Mouse (Mus musculus): ENCODE results near the gene Slc24a3. TPM values are rescaled to one million over a fixed set of nuclear protein-coding genes. Genes with fewer than 3 reads are reported as not detected.

Gene Slc24a3
- total RNA-seq (2021), result 1 to 10 TPM; 1.4 to 1.9 TPM
- long read RNA-seq, experiment 1, result 0 reads
- long read RNA-seq, experiment 2, result 0 reads

DNA sequence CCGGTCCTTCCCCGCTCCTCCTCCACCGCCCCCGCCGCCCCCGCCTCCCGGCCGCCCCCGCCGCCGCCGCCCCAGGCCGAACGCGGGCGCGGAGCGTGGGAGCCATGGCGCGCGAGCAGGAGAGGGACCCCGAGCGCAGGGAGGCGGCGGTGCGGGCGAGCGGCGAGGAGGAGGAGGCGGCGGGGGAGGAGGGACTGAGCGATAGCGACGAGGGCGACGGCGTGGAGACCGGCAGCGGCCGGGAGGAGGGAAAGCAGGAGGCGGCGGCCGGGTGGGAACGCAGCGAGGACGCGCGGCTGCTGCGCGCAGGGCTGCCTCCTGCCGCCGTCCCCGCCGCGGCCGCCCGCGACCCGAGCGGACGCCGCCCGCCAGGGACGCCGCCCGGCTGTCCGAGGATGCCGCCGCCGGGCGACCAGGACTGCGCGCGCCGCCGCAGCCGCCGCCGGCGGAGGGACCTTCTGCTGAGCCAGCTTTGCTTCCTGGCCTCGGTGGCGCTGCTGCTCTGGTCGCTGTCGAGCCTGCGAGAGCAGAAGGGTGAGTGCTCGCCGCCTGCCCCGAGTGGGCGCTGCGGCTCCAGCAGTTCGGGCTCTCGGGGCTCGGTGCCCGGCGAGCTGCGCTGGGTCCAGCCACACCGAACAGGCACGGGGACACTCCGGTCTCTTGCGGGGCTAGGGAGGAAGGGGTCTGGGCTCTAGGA, at the start of gene Slc24a3:
Gene Slc24a3 (plus strand): TSS at position 91 of the 697 bp plus-strand sequence.
- intact Hi-C loops (cut with DNase I), result no loop called here
- DNase-seq, result peak; percentile 71 to 75

DNA sequence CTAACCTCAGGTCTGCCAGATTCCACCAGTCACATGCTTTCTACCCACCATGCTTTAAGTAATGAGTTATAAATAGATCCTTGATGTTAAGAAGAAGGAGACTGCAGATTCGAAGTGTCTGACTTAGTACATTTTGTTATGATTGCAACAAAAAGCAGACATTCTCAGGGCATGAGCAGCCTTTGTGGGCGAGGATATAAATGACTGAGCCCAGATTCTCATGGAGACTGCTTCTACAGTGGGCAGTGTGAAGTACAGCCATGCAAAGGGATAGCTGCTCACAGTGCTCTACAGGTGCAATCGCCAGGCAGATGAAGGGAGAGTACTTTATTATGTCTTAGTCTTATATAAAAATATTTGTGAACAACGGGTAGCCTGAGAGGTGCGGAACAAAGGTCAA, 49.8 kb upstream of the Slc24a3 start:
- no peak for DNase-seq
- intact Hi-C loops (cut with DNase I), result no loop called here

DNA sequence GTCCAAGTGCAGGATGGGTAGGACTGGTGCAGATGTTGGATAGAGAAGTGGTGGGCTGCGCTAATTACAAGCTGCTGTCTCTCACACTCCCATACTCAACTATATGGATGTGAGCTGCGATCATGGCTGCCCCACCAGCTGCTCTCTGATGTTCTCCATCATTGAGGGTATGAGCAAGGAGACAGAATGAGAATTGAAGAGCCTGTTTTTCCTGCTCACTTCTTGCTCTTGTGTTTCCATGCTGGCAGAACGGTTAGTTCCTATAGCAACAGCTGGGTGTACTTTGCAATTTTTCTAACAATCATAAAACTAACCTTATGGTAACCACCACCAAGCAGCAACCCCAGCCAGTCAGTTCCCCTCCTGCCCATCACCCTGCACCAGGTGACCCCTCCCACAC, 39.8 kb upstream of the Slc24a3 start:
- no peak for DNase-seq
- intact Hi-C loops (cut with DNase I), result no loop called here

DNA sequence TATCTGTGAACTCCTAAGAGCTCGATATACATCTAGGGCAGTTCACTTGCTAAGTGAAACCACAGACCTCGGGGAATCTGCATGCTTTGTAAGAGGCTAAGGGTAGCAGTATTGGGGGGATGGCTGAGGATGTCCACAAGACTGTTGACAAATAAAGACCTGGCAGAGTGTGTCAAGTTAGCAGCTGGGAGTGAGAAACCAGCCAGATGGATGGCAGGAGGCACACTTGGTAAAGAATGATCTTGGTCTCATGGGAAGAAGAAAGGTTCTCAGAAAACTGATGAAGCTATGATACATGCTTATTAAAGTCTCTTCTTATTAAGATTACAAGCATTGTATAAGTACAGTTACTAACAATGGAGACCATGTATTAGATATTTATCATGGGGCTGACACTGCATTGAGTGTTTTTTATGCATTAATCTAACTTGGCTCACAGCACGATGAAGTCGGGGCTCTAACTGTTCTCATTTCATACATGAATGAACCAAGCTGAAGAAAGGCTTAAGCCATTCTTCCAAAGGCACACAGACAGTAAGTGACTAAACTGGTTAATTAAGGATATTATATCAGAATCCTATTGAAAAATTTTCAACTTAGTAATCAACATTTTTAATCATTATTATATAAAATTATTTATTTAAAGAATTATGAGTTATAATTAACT, 30.8 kb upstream of the Slc24a3 start:
- no peak for DNase-seq
- intact Hi-C loops (cut with DNase I), result no loop called here

DNA sequence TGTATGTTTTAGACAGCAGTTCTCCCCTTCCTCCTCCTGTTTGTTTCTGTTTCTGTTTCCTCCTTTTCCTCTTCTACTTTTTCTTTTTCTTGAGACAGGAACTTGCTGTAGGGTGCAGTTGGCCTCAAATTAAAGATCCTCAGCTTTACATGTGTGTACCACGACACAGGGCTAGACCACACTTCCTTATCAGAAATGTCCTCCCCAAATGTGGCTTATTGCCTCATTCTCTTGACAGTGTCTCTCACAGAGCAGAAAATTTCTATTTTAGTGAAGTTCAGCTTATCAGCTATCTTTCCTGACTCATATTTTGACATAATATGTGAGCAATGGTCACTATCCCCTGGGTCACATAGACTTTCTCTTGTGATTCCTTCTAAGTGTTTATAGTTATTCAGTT, 17.1 kb upstream of the Slc24a3 start:
- intact Hi-C loops (cut with DNase I), result no loop called here
- DNase-seq, result no peak

DNA sequence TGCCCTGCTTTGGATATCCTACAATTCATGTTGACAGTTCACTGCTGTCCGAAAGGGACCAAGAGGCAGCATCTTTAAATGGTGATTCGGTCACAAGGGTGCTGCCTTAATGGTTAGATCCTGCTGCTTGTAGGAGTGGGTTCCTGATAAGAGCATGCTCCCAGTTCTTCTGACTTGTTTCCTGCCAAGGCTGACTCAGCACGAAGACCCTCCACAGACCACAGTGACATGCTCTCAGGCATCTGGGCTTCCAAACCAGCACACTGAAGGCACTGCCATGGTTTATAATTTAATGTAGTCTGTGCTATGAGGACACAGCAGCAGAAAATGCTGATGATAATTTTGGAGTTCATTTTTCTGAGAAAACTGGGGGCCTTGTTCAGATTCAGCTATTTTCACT, 16.7 kb upstream of the Slc24a3 start:
- intact Hi-C loops (cut with DNase I), result no loop called here
- no peak for DNase-seq

DNA sequence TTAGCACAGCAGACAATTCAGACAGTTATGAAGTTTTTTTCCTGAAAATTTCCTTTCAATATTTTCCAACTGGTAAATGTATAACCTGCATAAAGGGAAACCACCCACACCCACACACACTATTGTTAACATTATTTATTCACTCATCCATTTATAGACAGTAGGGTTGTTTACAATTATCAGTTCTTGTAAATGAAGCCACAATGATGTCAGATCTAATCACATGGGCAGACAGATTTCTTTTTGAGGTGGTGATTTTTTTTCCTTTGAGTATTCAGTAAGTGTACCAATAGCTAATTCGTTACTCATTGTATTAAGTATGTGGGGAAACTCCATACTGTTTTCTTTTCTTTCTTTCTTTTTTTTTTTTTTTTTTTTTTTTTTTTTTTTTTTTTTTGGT, 15.3 kb upstream of the Slc24a3 start:
- DNase-seq, result no peak
- intact Hi-C loops (cut with DNase I), result no loop called here

DNA sequence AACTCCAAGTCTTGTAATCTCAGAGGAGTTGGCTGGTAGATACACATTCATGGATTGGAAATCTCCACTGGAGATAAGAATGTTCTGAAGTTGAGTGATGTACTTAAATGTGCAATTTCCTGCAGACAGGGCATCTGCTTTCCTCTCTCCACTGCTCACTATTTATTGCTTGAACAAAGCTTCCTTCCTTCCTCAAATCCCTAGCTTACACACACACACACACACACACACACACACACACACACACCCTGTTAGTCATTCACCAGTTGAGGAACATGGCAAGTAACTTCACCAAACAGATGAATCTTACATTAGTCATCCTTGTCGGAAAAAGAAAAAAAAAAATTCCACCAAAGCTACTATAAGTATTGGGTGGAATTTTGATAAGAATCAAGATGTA, 8.6 kb upstream of the Slc24a3 start:
- no peak for DNase-seq
- intact Hi-C loops (cut with DNase I), result no loop called here

DNA sequence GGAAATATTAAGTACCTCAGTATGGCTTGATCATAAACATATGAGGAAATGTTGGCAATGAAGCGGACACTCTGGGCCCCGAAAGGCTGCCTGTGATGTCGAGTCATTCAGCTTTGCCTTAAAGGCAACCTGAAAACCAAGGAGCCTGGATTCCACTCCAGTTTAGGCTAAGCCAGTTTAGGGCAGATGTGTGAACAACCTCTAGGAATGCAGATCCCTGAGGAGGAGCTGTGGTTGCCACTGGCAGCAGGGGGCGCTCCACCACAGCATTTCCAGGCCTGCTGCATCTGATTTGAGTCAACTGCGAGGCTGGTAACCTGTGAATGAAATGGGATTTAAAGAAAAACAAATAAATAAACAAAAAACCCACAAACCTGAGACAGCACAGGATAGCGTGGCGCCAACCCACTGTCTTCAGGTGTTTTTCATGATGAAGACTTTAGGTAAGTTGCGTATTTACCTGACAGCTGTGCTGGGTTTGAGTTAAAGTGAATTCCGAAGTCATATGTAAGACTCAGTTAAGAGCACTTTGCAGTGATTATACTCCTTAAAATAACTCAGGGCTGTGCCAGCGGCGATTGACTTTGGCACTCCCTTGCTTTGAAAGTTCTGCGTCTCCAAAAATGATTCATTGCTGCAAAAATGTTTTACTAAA, 6.4 kb upstream of the Slc24a3 start:
- intact Hi-C loops (cut with DNase I), result loop anchor here (2.0 kb wide), 1 partner anchor 130 kb away; no protein-coding TSS in a partner anchor

DNA sequence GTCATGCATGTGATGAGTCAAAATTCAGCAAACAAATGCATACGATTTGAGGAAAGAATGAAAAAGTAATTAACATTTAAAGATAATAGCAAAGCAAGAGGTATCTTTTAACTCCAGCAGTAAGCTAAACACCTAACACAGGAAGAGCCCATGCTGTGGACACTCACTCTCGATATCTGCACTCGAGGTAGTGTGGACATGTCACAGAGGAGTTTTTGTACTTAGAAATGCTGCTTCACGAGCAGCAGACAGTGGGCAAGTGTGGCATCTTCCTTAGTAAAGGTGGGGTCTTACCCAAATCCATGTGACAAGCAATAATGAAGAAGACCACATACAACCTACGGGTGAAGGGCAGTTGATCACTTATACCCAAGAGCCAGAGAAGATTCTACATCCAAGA, 3.5 kb upstream of the Slc24a3 start:
- DNase-seq, result no peak
- intact Hi-C loops (cut with DNase I), result loop anchor here (2.0 kb wide), 1 partner anchor 353 kb away; no protein-coding TSS in a partner anchor

More for the DNA sequence above, 6.4 kb upstream of the Slc24a3 start:
- DNase-seq, result peak; percentile 73 to 77

DNA sequence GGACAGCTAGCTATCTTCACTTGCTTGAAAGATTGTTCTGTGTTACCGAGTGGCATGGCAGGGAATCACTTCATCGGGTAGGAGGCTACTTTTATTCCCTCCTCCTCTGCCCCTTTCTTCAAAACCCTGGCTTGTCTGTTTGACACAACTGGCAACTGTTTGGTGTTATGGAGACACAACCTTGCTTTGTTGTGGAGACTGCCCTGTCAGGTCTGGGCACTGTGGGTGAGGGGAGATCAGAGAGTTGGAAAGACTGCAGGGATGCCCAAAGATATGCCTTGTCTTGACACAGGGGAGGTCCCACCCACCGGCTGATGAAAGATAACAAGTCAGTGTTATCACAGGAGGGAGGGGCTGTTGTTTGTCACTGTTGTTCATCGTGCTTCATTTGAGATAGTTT, 3.0 kb upstream of the Slc24a3 start:
- intact Hi-C loops (cut with DNase I), result loop anchor here (2.0 kb wide), 1 partner anchor 352 kb away; no protein-coding TSS in a partner anchor
- DNase-seq, result no peak

DNA sequence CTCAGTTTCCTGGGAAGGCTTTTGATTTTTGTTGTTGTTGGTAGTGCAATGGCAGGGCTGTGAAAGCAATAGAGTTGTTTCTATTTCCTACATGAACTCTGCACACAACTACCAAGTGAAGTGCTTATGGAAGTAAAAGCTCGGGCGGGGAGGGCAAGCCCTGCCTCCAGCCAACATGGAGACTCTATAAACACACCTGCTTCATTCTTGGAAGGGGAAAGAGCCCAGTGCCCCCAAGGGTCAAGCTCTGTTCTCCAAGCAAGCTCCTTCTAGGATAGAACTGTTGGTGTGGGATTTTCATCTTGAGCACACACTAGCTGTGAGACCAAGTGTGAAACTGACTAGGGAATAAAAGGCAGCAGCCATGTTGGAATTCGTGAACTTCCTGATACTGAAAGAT, 2.5 kb upstream of the Slc24a3 start:
- no peak for DNase-seq
- intact Hi-C loops (cut with DNase I), result loop anchor here (2.0 kb wide), 1 partner anchor 352 kb away; no protein-coding TSS in a partner anchor

DNA sequence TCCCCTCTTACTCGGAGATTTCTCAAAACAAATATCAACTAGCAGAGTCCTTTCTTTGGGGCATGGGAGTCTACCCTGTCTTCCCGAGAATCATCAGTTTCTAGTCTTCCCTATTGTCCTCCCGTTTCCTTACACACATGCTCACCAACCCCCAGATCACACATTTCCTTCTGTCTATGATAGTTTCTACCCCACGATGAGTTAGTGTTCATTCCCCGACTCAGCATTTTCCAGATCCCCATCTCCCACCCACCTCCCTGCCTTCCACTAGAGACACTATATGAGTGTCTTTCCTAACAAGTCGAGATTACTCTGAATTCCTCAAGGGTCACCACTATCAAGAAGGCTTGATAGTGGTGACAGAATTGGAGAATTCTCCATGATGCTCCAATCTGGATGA, 1.7 kb upstream of the Slc24a3 start:
- intact Hi-C loops (cut with DNase I), result loop anchor here (2.0 kb wide), 1 partner anchor 351 kb away; no protein-coding TSS in a partner anchor

DNA sequence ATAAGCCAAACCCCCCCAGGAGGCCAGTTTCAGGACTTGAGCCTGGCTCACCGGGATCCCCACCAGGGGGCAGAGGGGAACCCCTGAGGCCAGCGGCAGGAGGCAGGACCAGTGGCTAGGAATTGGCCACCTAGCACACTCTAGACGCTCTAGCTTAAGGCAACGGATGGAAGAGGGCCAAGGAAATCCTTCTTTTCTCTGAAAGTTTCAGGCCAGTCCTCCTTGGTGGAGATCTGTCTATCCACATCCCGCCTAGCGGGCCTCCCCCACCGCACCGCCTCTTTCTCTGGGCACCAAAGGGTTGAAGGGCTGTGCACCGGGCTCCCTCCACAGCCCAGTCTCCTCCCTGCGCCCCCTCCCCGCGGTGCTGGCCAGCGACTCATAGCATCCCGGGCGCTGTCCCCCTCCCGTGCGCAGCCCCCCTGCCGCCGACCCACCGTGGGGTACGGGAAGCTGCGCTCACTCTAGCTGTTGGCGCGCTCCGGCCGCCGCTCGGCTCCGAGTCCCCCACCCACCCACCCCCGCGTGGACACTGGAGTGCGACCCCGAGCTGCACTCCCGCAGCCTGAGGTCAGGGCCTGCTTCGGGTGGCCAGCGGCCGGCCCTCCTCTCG, 397 bp upstream of the Slc24a3 start:
- DNase-seq, result peak; percentile 50 to 68
- intact Hi-C loops (cut with DNase I), result no loop called here

More for the DNA sequence above, 1.7 kb upstream of the Slc24a3 start:
- DNase-seq, result no peak

DNA sequence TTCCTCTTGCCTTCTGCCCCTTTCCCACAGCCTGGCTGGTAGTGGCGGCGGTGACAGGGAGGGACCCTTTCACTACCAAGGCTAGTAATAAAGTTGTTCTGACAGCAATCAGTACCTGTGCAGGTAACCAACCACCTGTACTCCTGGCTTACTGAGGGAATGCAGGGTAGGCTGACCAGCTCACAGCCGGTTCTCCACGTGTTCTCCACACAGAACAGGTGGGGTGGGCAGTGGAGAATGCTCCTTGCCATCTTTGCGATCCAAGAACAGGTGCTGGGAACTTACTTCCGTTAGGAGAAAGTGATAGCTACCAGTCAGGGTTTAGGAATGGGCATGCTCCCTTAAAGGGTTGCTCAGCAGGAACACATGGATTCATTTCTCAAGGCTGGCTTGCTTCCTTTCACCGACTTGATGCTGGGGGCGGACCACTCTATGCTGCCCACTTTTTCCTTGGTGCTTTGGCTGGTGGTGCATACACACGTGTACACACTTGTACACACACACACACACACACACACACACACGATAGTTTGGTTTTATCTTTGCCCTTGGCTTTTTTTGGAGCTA, 934 bp downstream of the Slc24a3 start:
- intact Hi-C loops (cut with DNase I), result no loop called here
- DNase-seq, result no peak

DNA sequence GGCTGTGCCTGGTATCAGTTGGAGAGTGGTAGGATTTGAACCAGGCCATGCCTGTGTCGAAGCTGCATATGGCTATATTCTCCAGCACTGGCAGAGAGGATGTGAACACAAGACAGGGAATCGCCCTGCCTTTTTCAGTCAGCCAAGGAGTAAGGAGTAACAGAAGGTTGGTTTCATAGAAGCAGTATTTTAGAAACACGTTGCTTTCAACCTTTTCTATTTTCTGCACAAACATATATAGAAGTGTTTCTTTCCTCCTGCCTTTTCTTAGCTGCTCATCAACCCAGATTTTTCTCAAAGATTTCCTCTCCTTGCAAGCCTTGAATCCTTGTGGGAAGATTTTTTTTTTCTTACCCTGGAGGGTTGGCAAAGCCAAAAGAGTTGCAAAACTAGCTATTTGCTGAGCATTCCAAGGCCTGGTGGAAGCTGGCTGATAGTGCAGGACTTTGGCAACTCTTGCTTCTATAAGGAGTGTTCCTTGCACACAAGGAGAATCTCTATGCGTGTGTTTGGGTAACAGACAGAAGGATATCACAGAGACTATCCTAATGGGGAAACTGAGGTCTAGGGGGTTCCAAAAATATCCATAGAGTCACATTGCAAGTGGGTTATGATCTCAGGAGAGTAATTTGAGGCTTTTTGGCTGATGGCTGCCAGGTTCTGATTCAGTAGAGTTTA, 5.6 kb downstream of the Slc24a3 start:
- intact Hi-C loops (cut with DNase I), result no loop called here

DNA sequence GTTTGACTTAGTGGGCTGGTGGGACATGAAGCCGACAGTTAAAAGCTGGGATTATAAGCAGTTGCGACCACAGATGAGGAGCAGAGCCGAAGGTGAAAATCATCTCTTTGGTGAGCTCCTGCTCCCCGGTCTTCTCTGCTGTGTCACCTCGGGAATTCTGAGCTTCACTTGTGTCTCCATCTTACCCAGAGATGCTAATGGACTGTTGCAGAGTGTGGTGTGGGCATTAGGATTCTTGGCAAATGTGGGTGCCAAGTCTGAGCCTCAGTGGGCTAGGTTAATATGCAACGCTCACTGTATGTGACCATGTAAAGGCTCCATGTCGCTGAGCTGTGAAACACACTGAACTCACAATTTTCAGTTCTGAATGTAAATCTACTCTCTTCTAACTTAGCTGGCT, 7.5 kb downstream of the Slc24a3 start:
- intact Hi-C loops (cut with DNase I), result no loop called here
- DNase-seq, result no peak

More for the DNA sequence above, 5.6 kb downstream of the Slc24a3 start:
- no peak for DNase-seq

DNA sequence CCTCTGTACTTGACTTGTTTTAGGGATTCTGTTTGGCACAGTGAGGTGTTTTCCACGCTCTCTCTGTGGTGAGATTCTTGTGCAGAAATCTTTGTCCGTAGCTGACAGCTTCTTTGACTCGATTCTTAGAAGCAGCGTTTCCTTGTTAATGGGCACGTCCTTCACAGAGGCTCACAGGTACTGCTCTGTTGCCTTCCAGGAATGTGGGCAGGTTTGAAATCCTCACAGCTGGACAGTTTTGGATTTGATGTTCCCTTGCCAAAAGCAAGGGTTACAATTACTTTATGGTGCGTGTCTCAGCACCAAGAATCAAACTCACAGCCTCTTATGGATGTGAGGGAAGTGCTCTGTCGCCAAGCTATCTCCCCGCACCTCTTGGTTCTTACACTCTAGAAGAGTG, 14.9 kb downstream of the Slc24a3 start:
- no peak for DNase-seq
- intact Hi-C loops (cut with DNase I), result no loop called here

DNA sequence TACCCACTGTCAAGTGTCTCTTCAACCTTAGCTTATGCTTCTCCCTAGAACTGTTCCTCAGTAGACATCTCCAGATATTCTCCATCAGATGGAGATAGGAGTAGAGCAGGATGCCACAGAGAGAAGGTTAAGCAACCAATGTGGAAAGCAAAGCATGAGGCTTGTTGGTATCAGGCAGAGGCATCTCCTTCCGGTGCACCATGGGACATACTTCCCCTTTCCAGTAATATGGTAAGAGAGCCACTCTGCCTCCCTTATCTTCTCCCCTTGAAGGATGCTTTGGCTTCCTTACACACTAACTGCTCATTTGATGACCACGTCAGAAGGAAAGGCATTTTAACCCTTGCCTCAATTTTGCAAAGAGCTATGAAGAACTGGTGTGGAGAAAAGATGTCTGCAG, 21.3 kb downstream of the Slc24a3 start:
- intact Hi-C loops (cut with DNase I), result no loop called here
- no peak for DNase-seq

DNA sequence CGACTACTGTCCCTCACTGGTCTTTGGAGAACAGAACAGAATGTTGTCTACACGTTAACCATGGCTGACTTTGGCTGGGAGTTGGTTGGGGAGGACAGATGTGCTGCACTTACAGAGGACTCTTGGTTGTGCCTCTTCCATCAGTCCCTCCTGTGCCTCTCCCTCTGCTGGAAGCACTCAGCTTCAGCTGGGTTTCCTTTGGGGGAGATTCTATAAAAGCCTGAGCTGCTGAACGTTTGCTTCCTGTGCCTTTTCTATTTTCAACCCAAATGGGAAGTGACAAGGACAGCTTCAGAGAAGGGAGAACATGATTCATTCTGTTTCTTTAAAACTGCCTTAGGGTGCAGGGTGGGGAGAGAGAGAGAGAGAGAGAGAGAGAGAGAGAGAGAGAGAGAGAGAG, 28.5 kb downstream of the Slc24a3 start:
- no peak for DNase-seq
- intact Hi-C loops (cut with DNase I), result no loop called here

Data from gastrocnemius, postnatal 36 days (tissue).